Comparison of ENCODE assay signal across 9 mouse cellular contexts in genomic region chr4:126554462-126554861, GRCm38 (mm10). TPM values are rescaled to one million over a fixed set of nuclear protein-coding genes. Genes with fewer than 3 reads are reported as not detected.
DNase-seq lines count a peak whose midpoint lies in the region; ATAC-seq and TF ChIP-seq lines count a peak whose summit lies in the region.
"Had no signal": no experiment of that assay in that cellular context is flagged by ENCODE, and none has a peak within 500 bp of the region (broad histone marks: within the 10 kb centered on the region; RNA-seq: fewer than 3 reads in every experiment).

No protein-coding gene starts in this region.

- DNase-seq in cerebellum, adult 9-10 months: peak; percentile 54
- DNase-seq in cerebellum, adult 9-11 months: no peak
- peak; percentile 86 for DNase-seq in lung, embryonic 14.5 days
- DNase-seq in lung, postnatal 25 days (ENCODE audit: low spot score): no peak
- peak; percentile 54 for DNase-seq in embryo, embryonic 11.5 days (ENCODE audit: low read depth, low spot score)
- peak; percentile 27 to 33 for DNase-seq in natural killer cell, adult 2 months (ENCODE audit: low spot score in 2 of 2)
- no peak for DNase-seq in right cerebral cortex, adult 18-20 months
- DNase-seq in left cerebral cortex, adult 18-20 months (ENCODE audit: low spot score in 2 of 2): no peak

- no peaks in the 10 kb centered on the region for H3K27me3 ChIP-seq in lung, embryonic 14.5 days (ENCODE audit: insufficient read depth, low read length)

- WGBS in lung, embryonic 14.5 days: 33% methylated on average over 3 of the region's 3 CpGs

- H3K36me3 ChIP-seq in lung, embryonic 14.5 days (ENCODE audit: insufficient read depth): 0 out of 2 replicates have a peak, but pooled peaks cover 4% of the 10 kb centered on the region

- peak; percentile 68 for TF ChIP-seq CTCF in lung, embryonic 14.5 days (IDR thresholded peaks at IDR 0.05; ENCODE audit: low read depth)

- no peaks in the 10 kb centered on the region for H3K4me1 ChIP-seq in lung, embryonic 14.5 days (ENCODE audit: insufficient read depth)

- H3K4me3 ChIP-seq in lung, embryonic 14.5 days (ENCODE audit: low read depth, low read length): no peak overlapping the region
- H3K4me3 ChIP-seq: myocyte had no signal

- H3K4me2 ChIP-seq in lung, embryonic 14.5 days: no peak overlapping the region

- H3K9me3 ChIP-seq in lung, embryonic 14.5 days (ENCODE audit: low read depth, low read length): no peaks in the 10 kb centered on the region

- no peak for ATAC-seq in lung, embryonic 14.5 days (ENCODE audit: insufficient read depth)

- H3K9ac ChIP-seq in lung, embryonic 14.5 days: no peak overlapping the region

- no peak overlapping the region for H3K27ac ChIP-seq in lung, embryonic 14.5 days (ENCODE audit: low read depth)

RNA-seq across cellular contexts. Expression of gene Clspn, which starts 2.3 kb away (rescaled TPM):
- polyA plus RNA-seq in lung, embryonic 14.5 days (2014; fragmentation: Nextera tagmentation; extraction: Ambion mirVana): 52.6 and 54.3 TPM in 2 replicates
- 1 to 10 TPM in 1 of 2 experiments, under 1 TPM in 1; 0.98 to 3.2 TPM for total RNA-seq in left cerebral cortex, adult 18-20 months (2021)

RNA-seq across cellular contexts. Expression of gene Ago4, which starts 21.2 kb away (rescaled TPM):
- polyA plus RNA-seq in lung, embryonic 14.5 days (2014; fragmentation: Nextera tagmentation; extraction: Ambion mirVana): 2.9 and 3.5 TPM in 2 replicates
- total RNA-seq in left cerebral cortex, adult 18-20 months (2021): 1 to 10 TPM; 8.5 to 9.7 TPM

RNA-seq across cellular contexts. Expression of gene 5730409E04Rik, which starts 55.2 kb away (rescaled TPM):
- 2.7 and 3.2 TPM in 2 replicates for polyA plus RNA-seq in lung, embryonic 14.5 days (2014; fragmentation: Nextera tagmentation; extraction: Ambion mirVana)
- 10 to 100 TPM; 69.4 to 75.7 TPM for total RNA-seq in left cerebral cortex, adult 18-20 months (2021)

Comparison
In these comparisons a context has a peak if more than half of its experiments do, and no peak if none do; other contexts are left out.
1. DNase-seq: peak in cerebellum, adult 9-10 months (single experiment), lung, embryonic 14.5 days (single experiment), embryo, embryonic 11.5 days (single experiment) and natural killer cell, adult 2 months (2 of 2); none in cerebellum, adult 9-11 months (single experiment), lung, postnatal 25 days (single experiment), right cerebral cortex, adult 18-20 months (single experiment) and left cerebral cortex, adult 18-20 months (0 of 2).